Mouse (Mus musculus) limb, embryonic 14.5 days (tissue): Measurements from ENCODE around the gene Fam189a1. TPM values are rescaled to one million over a fixed set of nuclear protein-coding genes. Genes with fewer than 3 reads are reported as not detected.

Experiments used
- ATAC-seq: fragments of 200-750 bp; cut with Nextera tagmentation; 2 replicates; pipeline ENCODE4 v1.8.0; 2017; ENCODE audit warnings: low read depth, moderate number of reproducible peaks, moderate TSS enrichment; ENCODE audit not compliant: low FRiP score
- DNase-seq: peaks from one replicate; pipeline ENCODE4 v3.0.0-alpha.2; 2015; ENCODE audit warnings: low spot score
- H3K27ac ChIP-seq: fragments of 300-500 bp; sonication (generic); replicated peaks from 2 replicates; pipeline ENCODE4 v1.5.1; 2014; ENCODE audit warnings: low read depth, mild to moderate bottlenecking, low read length, moderate library complexity, mixed read lengths
- H3K27me3 ChIP-seq: fragments of 300-500 bp; sonication (generic); 2 replicates; pipeline ENCODE4 v1.6.1; 2014; ENCODE audit warnings: low read length, mixed read lengths; ENCODE audit not compliant: control insufficient read depth, insufficient read depth
- H3K36me3 ChIP-seq: fragments of 300-500 bp; sonication (generic); 2 replicates; pipeline ENCODE4 v1.6.1; 2014; ENCODE audit warnings: mild to moderate bottlenecking, low read length, moderate library complexity, mixed read lengths; ENCODE audit not compliant: control insufficient read depth, insufficient read depth
- H3K4me1 ChIP-seq: fragments of 300-500 bp; sonication (generic); 2 replicates; pipeline ENCODE4 v1.6.1; 2014; ENCODE audit warnings: antibody characterized with exemption, low read length, mixed read lengths; ENCODE audit not compliant: control insufficient read depth, insufficient read depth
- H3K4me2 ChIP-seq: fragments of 300-500 bp; sonication (generic); replicated peaks from 2 replicates; pipeline ENCODE4 v1.6.1; 2014; ENCODE audit warnings: low read depth, mild to moderate bottlenecking, low read length, moderate library complexity; ENCODE audit not compliant: severe bottlenecking
- H3K4me3 ChIP-seq: fragments of 300-500 bp; sonication (generic); replicated peaks from 2 replicates; pipeline ENCODE4 v1.5.1; 2014; ENCODE audit warnings: low read length
- H3K9ac ChIP-seq: fragments of 300-500 bp; sonication (generic); 2 replicates; pipeline ENCODE4 v1.6.1; 2014; ENCODE audit warnings: mild to moderate bottlenecking, low read depth, low read length, moderate library complexity; ENCODE audit not compliant: severe bottlenecking
- H3K9me3 ChIP-seq: fragments of 300-500 bp; sonication (generic); 2 replicates; pipeline ENCODE4 v1.6.1; 2016; ENCODE audit warnings: low read length; ENCODE audit not compliant: control insufficient read depth
- POLR2A ChIP-seq: fragments of 200-500 bp; IDR thresholded peaks from 2 replicates; pipeline ENCODE4 v1.8.0; 2012; ENCODE audit warnings: inconsistent platforms, mild to moderate bottlenecking, moderate library complexity, borderline replicate concordance; ENCODE audit not compliant: insufficient read depth, insufficient read length; ENCODE audit errors: extremely low read depth
- WGBS: fragments of 180-500 bp; shearing (Covaris S2); extraction: QIAGEN DNeasy Blood & Tissue Kit; methylation state at CpG from one replicate; pipeline ENCODE4 v1.1.7; 2014; 5-methylcytosine and 5-hydroxymethylcytosine counted together
- polyA plus RNA-seq, 2 experiments: library from polyadenylated mRNA; depleted of rRNA in 1 of 2; stranded (reverse) in 1 of 2; unstranded in 1 of 2; fragments of >200 nt; fragmentation: Nextera tagmentation in 1 of 2; extraction: Ambion mirVana in 1 of 2; gene quantifications; 2 replicates each; pipeline versions ENCODE4 v1.2.1 to v1.2.3; 2012 to 2014

The Fam189a1 gene
- polyA plus RNA-seq, 2 experiments = 7.4 to 15.1 TPM

GRCm38 (mm10) chr7:65074194-65074593, 82.2 kb downstream of the Fam189a1 start:
- Histone ChIP-seq H3K9me3 (no peaks in the 10 kb centered on the region; the same call in 1 of the 2 replicates), H3K9ac (no peak overlapping the region), H3K4me2 (no peak overlapping the region), H3K36me3 (no peaks in the 10 kb centered on the region), H3K27ac (no peak overlapping the region), H3K4me1 (no peaks in the 10 kb centered on the region), H3K4me3 (no peak overlapping the region), H3K27me3 (no peaks in the 10 kb centered on the region)
- TF ChIP-seq POLR2A = no peak
- 42% methylated on average over 9 of the region's 9 CpGs for WGBS
- no peak for ATAC-seq
- DNase-seq = no peak

- TF ChIP-seq POLR2A = no peak
- Histone ChIP-seq H3K4me3 (no peak overlapping the region), H3K4me1 (no peaks in the 10 kb centered on the region), H3K4me2 (no peak overlapping the region), H3K27ac (no peak overlapping the region), H3K9me3 (no peaks in the 10 kb centered on the region; the same call in 1 of the 2 replicates), H3K27me3 (no peaks in the 10 kb centered on the region), H3K9ac (no peak overlapping the region), H3K36me3 (no peaks in the 10 kb centered on the region)
- DNase-seq = no peak
- 41% methylated on average over 6 of the region's 6 CpGs for WGBS
- no peak for ATAC-seq
Observed at GRCm38 (mm10) chr7:65073555-65073954, 82.8 kb downstream of the Fam189a1 start.

GRCm38 (mm10) chr7:65066211-65066610, 90.2 kb downstream of the Fam189a1 start:
- H3K27ac ChIP-seq = no peak overlapping the region
- no peaks in the 10 kb centered on the region for H3K27me3 ChIP-seq
- H3K9me3 ChIP-seq = no peaks in the 10 kb centered on the region; the same call in 1 of the 2 replicates
- no peak for TF ChIP-seq POLR2A
- H3K36me3 ChIP-seq = no peaks in the 10 kb centered on the region
- H3K4me2 ChIP-seq = no peak overlapping the region
- no peak overlapping the region for H3K4me3 ChIP-seq
- ATAC-seq (no peak), DNase-seq (no peak)
- H3K9ac ChIP-seq = no peak overlapping the region
- no peaks in the 10 kb centered on the region for H3K4me1 ChIP-seq
- WGBS = 81% methylated on average over 7 of the region's 7 CpGs

GRCm38 (mm10) chr7:65065457-65065856, 90.9 kb downstream of the Fam189a1 start:
- no peak for TF ChIP-seq POLR2A
- WGBS = 78% methylated on average over 7 of the region's 7 CpGs
- no peak for DNase-seq

GRCm38 (mm10) chr7:65064638-65065037, 91.7 kb downstream of the Fam189a1 start:
- no peak for TF ChIP-seq POLR2A
- H3K36me3 ChIP-seq = no peaks in the 10 kb centered on the region
- WGBS = 37% methylated on average over 5 of the region's 5 CpGs
- H3K4me3 ChIP-seq = no peak overlapping the region
- H3K4me1 ChIP-seq = no peaks in the 10 kb centered on the region
- no peaks in the 10 kb centered on the region for H3K27me3 ChIP-seq
- no peak overlapping the region for H3K27ac ChIP-seq
- ATAC-seq (no peak), DNase-seq (no peak)
- H3K4me2 ChIP-seq = no peak overlapping the region
- H3K9ac ChIP-seq = no peak overlapping the region
- H3K9me3 ChIP-seq = no peaks in the 10 kb centered on the region

More at GRCm38 (mm10) chr7:65065457-65065856, 90.9 kb downstream of the Fam189a1 start:
- ATAC-seq = no peak
- H3K36me3 ChIP-seq = no peaks in the 10 kb centered on the region
- no peak overlapping the region for H3K27ac ChIP-seq
- H3K9me3 ChIP-seq = no peaks in the 10 kb centered on the region
- no peaks in the 10 kb centered on the region for H3K27me3 ChIP-seq
- no peak overlapping the region for H3K4me3 ChIP-seq
- H3K9ac ChIP-seq = no peak overlapping the region
- no peak overlapping the region for H3K4me2 ChIP-seq
- H3K4me1 ChIP-seq = no peaks in the 10 kb centered on the region

- Histone ChIP-seq H3K36me3 (no peaks in the 10 kb centered on the region), H3K4me3 (no peak overlapping the region), H3K4me1 (no peaks in the 10 kb centered on the region), H3K9me3 (no peaks in the 10 kb centered on the region), H3K9ac (no peak overlapping the region), H3K27ac (no peak overlapping the region), H3K27me3 (no peaks in the 10 kb centered on the region), H3K4me2 (no peak overlapping the region)
- no peak for DNase-seq
- 36% methylated on average over 3 of the region's 3 CpGs for WGBS
- no peak for TF ChIP-seq POLR2A
- no peak for ATAC-seq
Observed at GRCm38 (mm10) chr7:65064096-65064495, 92.3 kb downstream of the Fam189a1 start.
